Mouse (Mus musculus) adrenal gland, postnatal 14 days (tissue): ENCODE measurements around the gene Jmjd4. TPM values are rescaled to one million over a fixed set of nuclear protein-coding genes. Genes with fewer than 3 reads are reported as not detected.
A peak's percentile ranks its signal among the peaks of the same experiment; 100 is the strongest.

Experiments used
- DNase-seq: peaks from one replicate; pipeline ENCODE4 v3.0.0; 2021; ENCODE audit warnings: mixed read lengths
- total RNA-seq: library from RNA; stranded (reverse); gene quantifications from 2 replicates; pipeline ENCODE4 v1.2.3, GENCODE M21; 2021

Gene Jmjd4
- total RNA-seq, 1 experiment from 2014 or later = 7.9 TPM

GRCm38 (mm10) chr11:59471413-59472325, 21.8 kb downstream of the Jmjd4 start:
- peak; percentile 64 for DNase-seq

- DNase-seq = peak; percentile 96
Observed at GRCm38 (mm10) chr11:59472326-59472677, 22.5 kb downstream of the Jmjd4 start, which contains the start of gene Zfp867. Gene Zfp867 (minus strand): TSS chr11:59472474.

GRCm38 (mm10) chr11:59477240-59477639, 27.4 kb downstream of the Jmjd4 start:
- no peak for DNase-seq

GRCm38 (mm10) chr11:59483212-59483611, 33.4 kb downstream of the Jmjd4 start:
- peak; percentile 60 for DNase-seq

- DNase-seq = peak; percentile 68
Observed at GRCm38 (mm10) chr11:59485641-59486040, 35.8 kb downstream of the Jmjd4 start.

GRCm38 (mm10) chr11:59486222-59486621, 36.4 kb downstream of the Jmjd4 start:
- no peak for DNase-seq

GRCm38 (mm10) chr11:59496672-59497310, 46.9 kb downstream of the Jmjd4 start:
- no peak for DNase-seq

GRCm38 (mm10) chr11:59497747-59498146, 47.9 kb downstream of the Jmjd4 start:
- DNase-seq = no peak

GRCm38 (mm10) chr11:59501978-59502700, 52.3 kb downstream of the Jmjd4 start:
- no peak for DNase-seq

- DNase-seq = peak; percentile 73
Observed at GRCm38 (mm10) chr11:59505351-59505838, 55.5 kb downstream of the Jmjd4 start.

- DNase-seq = peak; percentile 95
Observed at GRCm38 (mm10) chr11:59505839-59506712, 56.2 kb downstream of the Jmjd4 start.

- no peak for DNase-seq
Observed at GRCm38 (mm10) chr11:59506713-59507074, 56.8 kb downstream of the Jmjd4 start.

Other genes starting within 250 kb of the Jmjd4 start
- 68.3 and 69.2 TPM in 2 replicates for gene Mrpl55, start 247.6 kb upstream of the Jmjd4 start, total RNA-seq
- gene 2310033P09Rik, start 241.7 kb upstream of the Jmjd4 start, total RNA-seq = 27.1 and 29.1 TPM in 2 replicates
- 354 and 382 TPM in 2 replicates for gene Arf1, start 221.8 kb upstream of the Jmjd4 start, total RNA-seq
- not detected in 2 replicates for gene Wnt3a, start 159.3 kb upstream of the Jmjd4 start, total RNA-seq
- gene Wnt9a, start 143.1 kb upstream of the Jmjd4 start, total RNA-seq = 0.98 and 1.1 TPM in 2 replicates
- not detected in 2 replicates for gene Prss38, start 74.4 kb upstream of the Jmjd4 start, total RNA-seq
- gene Snap47, start 1.1 kb downstream of the Jmjd4 start, total RNA-seq = 59.3 and 60.9 TPM in 2 replicates
- gene Zfp867, start 22.4 kb downstream of the Jmjd4 start, total RNA-seq = 4.2 and 4.7 TPM in 2 replicates
- 19.9 and 22.8 TPM in 2 replicates for gene Zkscan17, start 76.7 kb downstream of the Jmjd4 start, total RNA-seq
- gene Nlrp3, start 91.5 kb downstream of the Jmjd4 start, total RNA-seq = 0.56 and 0.64 TPM in 2 replicates
- not detected in 2 replicates for gene Olfr222, start 126.2 kb downstream of the Jmjd4 start, total RNA-seq
- gene Olfr223, start 143.2 kb downstream of the Jmjd4 start, total RNA-seq = not detected in 2 replicates
- 226 TPM in 2 replicates for gene Mprip, start 211.3 kb downstream of the Jmjd4 start, total RNA-seq